Mouse (Mus musculus) spleen, adult 2 months (tissue): ENCODE measurements around the gene 0610009B22Rik. TPM values are rescaled to one million over a fixed set of nuclear protein-coding genes. Genes with fewer than 3 reads are reported as not detected.

Experiments used
- DNase-seq, 2 experiments: peaks; one replicate each; pipeline versions ENCODE4 v3.0.0 to v3.0.0-alpha.2; 2012 to 2021; ENCODE audit warnings: low spot score in 2 of 2, low read depth in 1 of 2
- H3K27ac ChIP-seq: fragments of 200-500 bp; 2 replicates; pipeline ENCODE4 v1.5.1; 2012; ENCODE audit warnings: low read length, inconsistent platforms; ENCODE audit not compliant: insufficient read depth
- H3K27me3 ChIP-seq: fragments of 200-500 bp; 2 replicates; pipeline ENCODE4 v1.6.1; 2012; ENCODE audit warnings: mild to moderate bottlenecking, moderate library complexity, low read length, inconsistent platforms; ENCODE audit not compliant: control insufficient read depth, insufficient read depth
- H3K36me3 ChIP-seq: fragments of 200-500 bp; 2 replicates; pipeline ENCODE4 v1.6.1; 2012; ENCODE audit warnings: mild to moderate bottlenecking, low read length, inconsistent platforms; ENCODE audit not compliant: control insufficient read depth, insufficient read depth
- H3K4me1 ChIP-seq: fragments of 200-500 bp; 2 replicates; pipeline ENCODE4 v1.6.1; 2011; ENCODE audit warnings: inconsistent platforms; ENCODE audit not compliant: control insufficient read depth, insufficient read depth, insufficient read length
- H3K4me3 ChIP-seq: fragments of 200-500 bp; 2 replicates; pipeline ENCODE4 v1.5.1; 2011; ENCODE audit warnings: mild to moderate bottlenecking, inconsistent platforms; ENCODE audit not compliant: insufficient read depth, insufficient read length; ENCODE audit errors: extremely low read depth
- CTCF ChIP-seq: fragments of 200-500 bp; IDR thresholded peaks from 2 replicates; pipeline ENCODE4 v1.5.1; 2011; ENCODE audit warnings: mild to moderate bottlenecking, inconsistent platforms; ENCODE audit not compliant: insufficient read depth, insufficient read length, insufficient replicate concordance; ENCODE audit errors: extremely low read depth
- POLR2A ChIP-seq: fragments of 200-500 bp; IDR thresholded peaks from 2 replicates; pipeline ENCODE4 v1.6.1; 2011; ENCODE audit warnings: low read depth, low read length, inconsistent platforms
- WGBS: fragments of 180-500 bp; shearing (Covaris S2); methylation state at CpG from one replicate; pipeline ENCODE4 v1.1.7; 2018; 5-methylcytosine and 5-hydroxymethylcytosine counted together
- polyA plus RNA-seq: library from polyadenylated mRNA; depleted of rRNA; stranded (reverse); fragments of >200 nt; gene quantifications from 2 replicates; pipeline ENCODE4 v1.2.3, GENCODE M21; 2012

0610009B22Rik gene
- polyA plus RNA-seq, 1 experiment: 2.9 TPM

DNA sequence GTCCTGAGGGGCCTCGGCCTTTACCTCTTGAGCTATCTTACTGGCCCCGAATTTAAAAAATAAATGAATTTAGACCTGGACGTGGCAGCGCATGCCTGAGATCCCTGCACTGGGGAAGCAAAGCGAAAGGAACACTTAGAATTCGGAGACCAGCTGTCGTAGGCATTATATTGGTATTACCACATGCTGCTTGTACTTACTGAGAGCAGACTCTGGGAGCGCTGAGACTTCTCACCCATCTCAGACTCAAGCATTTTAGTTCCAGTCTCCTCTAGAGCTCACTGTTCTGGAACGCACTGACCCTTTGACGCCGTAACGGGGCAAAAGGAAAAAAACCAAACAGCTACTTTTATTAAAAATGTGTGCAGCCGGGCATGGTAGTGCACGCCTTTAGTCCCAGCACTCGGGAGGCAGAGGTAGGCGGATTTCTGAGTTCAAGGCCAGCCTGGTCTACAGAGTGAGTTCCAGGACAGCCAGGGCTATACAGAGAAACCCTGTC is 26.8 kb downstream of the 0610009B22Rik start:
- Histone ChIP-seq H3K27me3 (no peaks in the 10 kb centered on the region), H3K4me3 (no peak overlapping the region), H3K27ac (no peak overlapping the region), H3K36me3 (no peaks in the 10 kb centered on the region), H3K4me1 (no peaks in the 10 kb centered on the region)
- 91% methylated on average over 16 of the region's 16 CpGs for WGBS
- TF ChIP-seq CTCF (no peak), POLR2A (no peak)
- no peak for DNase-seq

DNA sequence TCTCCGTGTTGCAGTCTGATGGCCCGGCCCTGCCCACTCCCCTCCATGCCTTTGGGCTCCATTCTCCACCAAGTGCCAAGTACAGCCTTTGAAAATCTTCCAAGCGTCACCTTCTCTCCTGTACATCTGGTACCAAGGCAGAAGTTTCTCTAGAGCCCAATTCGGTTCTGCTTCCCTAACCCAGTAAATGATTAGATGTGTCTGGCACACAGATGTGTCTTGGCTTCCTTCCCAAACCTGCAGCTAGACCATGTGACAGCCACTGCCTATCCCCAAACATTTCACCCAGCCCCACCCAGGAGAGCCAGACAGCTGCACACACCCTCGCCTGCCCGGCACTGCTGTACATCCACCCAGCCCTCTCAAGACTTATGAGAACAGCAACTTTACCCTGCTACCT is 30.0 kb downstream of the 0610009B22Rik start:
- Histone ChIP-seq H3K4me3 (no peak overlapping the region), H3K27me3 (no peaks in the 10 kb centered on the region), H3K27ac (no peak overlapping the region), H3K4me1 (no peaks in the 10 kb centered on the region), H3K36me3 (no peaks in the 10 kb centered on the region)
- no peak for DNase-seq
- no peak for TF ChIP-seq POLR2A
- TF ChIP-seq CTCF: no peak
- WGBS: 31% methylated on average over 6 of the region's 6 CpGs

DNA sequence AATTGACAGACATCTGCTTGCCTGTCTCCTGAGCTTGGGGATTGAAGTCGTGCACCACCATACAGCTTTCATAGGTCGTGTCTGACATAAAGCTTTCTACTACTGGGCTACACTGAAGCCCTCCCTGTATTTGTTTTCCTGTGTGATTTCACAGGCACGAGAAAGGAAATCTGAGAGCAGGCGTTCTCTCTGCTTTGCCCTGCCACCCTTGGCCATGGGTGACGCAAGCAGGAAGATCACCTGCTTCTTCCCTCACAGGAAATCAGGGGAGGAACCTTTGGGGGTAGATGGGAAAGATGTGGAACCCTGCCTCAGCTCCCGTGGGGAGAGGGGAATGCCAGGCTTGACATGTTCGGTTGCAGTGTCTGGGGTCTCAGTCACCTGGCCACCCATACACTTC is 30.4 kb downstream of the 0610009B22Rik start:
- Histone ChIP-seq H3K36me3 (no peaks in the 10 kb centered on the region), H3K27me3 (no peaks in the 10 kb centered on the region), H3K4me3 (no peak overlapping the region), H3K4me1 (no peaks in the 10 kb centered on the region), H3K27ac (no peak overlapping the region)
- TF ChIP-seq CTCF (no peak), POLR2A (no peak)
- 31% methylated on average over 7 of the region's 7 CpGs for WGBS
- DNase-seq: no peak

DNA sequence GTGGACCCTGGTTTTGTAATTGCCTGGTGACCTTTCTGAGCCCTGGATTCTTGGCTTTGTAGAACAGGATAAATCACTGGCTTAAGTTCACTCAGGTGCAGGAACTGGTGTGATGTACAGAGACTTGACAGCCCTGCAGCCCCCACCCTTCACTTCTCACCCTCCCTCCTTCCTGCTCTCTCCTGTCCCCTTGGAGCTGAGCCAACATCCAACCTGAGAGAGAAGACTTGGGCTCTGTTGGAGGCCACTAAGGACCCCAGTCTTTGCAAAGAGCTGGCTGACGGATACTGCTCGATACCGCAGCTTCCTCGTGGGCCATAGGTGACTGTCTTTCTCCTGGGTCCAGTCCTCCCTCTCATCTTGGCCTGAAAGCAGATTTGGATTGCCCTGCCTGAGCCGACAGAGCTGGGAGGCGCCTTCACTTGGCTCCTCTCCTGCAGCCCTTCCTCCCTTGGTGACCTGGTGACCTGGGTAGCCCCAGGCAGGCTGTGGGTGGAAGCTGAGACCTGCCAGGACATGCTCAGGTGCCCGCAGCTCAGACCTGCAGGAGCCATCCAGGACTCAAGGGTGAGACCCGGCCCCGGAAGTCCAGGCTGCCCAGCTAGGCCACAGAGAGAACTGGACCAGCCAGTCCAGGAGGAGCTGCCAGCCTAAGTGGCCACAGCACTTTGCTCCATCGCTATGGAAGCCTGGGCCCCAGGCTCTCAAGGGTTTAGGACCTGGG is 31.7 kb downstream of the 0610009B22Rik start:
- Histone ChIP-seq H3K27ac (no peak overlapping the region), H3K4me1 (no peaks in the 10 kb centered on the region), H3K27me3 (no peaks in the 10 kb centered on the region), H3K4me3 (no peak overlapping the region), H3K36me3 (no peaks in the 10 kb centered on the region)
- no peak for DNase-seq
- no peak for TF ChIP-seq POLR2A
- TF ChIP-seq CTCF: no peak
- 90% methylated on average over 10 of the region's 10 CpGs for WGBS

DNA sequence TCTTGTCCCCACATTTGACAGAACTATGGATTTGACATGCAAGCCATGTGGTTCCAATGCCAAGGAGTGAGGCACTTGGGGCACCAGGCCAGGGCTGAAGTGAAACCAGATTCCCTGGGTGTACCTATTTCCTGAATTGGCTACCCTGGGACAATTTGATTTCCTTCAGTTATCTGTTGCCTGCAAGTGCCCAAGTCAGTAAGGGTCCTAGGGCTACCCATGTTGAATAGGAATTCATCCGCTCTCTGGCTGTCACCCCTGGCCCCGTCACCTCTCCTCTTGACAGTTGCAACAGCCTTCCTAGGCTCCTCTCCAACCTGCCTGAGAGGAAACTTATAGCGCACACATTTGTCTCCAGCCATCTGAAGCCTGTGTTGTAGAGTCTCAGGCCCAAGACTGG is 33.8 kb downstream of the 0610009B22Rik start:
- Histone ChIP-seq H3K4me1 (peaks cover 2% of the 10 kb centered on the region), H3K36me3 (no peaks in the 10 kb centered on the region), H3K4me3 (no peak overlapping the region), H3K27me3 (no peaks in the 10 kb centered on the region), H3K27ac (no peak overlapping the region)
- no peak for DNase-seq
- WGBS: 96% methylated on average over 3 of the region's 3 CpGs
- TF ChIP-seq CTCF (no peak), POLR2A (no peak)

DNA sequence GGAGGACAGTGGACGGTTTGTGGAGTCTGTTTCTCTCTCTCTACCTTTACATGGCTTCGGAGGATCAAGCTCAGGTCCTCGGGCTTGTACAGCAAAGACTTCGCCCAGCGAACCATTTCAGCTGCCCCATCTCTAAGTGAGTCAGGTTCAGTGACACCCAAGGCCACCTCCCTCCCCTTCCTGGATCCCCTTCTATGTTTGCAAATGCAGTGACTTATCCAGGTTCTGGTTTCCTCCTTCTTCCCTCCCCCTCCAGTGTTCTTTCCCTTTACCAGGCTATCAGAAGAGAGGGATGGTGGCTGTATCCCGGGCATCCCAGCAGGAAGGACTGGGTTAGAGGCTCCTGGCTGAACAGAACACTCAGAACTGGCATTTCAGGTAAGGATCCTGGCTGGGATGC is 34.9 kb downstream of the 0610009B22Rik start:
- whole genome bisulfite sequencing: 87% methylated on average over 6 of the region's 6 CpGs
- no peak for DNase-seq
- TF ChIP-seq CTCF (no peak), POLR2A (no peak)
- no peak overlapping the region for H3K4me3 ChIP-seq
- H3K27me3 ChIP-seq: no peaks in the 10 kb centered on the region
- H3K4me1 ChIP-seq: peaks cover 8% of the 10 kb centered on the region
- no peaks in the 10 kb centered on the region for H3K36me3 ChIP-seq
- no peak overlapping the region for H3K27ac ChIP-seq

DNA sequence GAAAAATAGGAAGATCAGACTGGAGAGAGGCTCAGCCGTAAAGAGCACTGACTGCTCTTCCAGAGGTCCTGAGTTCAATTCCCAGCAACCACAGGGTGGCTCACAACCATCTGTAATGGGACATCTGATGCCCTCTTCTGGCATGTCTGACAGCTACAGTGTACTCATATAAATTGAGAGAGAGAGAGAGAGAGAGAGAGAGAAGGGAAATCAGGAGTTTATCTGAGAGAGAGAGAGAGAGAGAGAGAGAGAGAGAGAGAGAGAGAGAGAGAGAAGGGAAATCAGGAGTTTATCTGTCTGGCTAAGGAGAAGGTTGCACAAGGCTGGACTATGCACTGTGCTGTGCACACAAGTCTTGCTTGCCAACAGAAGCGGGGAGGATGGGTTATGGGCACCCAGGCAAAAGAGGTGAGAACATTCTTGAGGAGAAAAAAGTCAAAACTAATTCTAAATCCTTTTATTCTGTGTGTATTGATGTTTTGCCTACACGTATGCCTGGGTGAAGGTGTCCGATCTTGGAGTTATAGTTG is 35.7 kb downstream of the 0610009B22Rik start:
- WGBS: 89% methylated on average over 4 of the region's 4 CpGs
- Histone ChIP-seq H3K36me3 (no peaks in the 10 kb centered on the region), H3K27ac (no peak overlapping the region), H3K4me1 (peaks cover 12% of the 10 kb centered on the region), H3K27me3 (no peaks in the 10 kb centered on the region), H3K4me3 (no peak overlapping the region)
- no peak for TF ChIP-seq POLR2A
- no peak for TF ChIP-seq CTCF
- no peak for DNase-seq
